Mouse (Mus musculus) ovary, adult 10 weeks (tissue): ENCODE results near the gene Spaca6. TPM values are rescaled to one million over a fixed set of nuclear protein-coding genes. Genes with fewer than 3 reads are reported as not detected.

Experiments
- polyA plus RNA-seq: library from polyadenylated mRNA; stranded (reverse); fragments of 350-450 nt; fragmentation: Illumina TruSeq; extraction: RNeasy Lipid Tissue Mini Kit (QIAGEN cat#74804); gene quantifications from one replicate; pipeline ENCODE4 v1.2.3, GENCODE M21; 2014

Spaca6 gene
- polyA plus RNA-seq, result 29.2 TPM

GRCm38 (mm10) chr17:17826751-17827657, at the start of gene Spaca6:
Spaca6 (plus strand) TSS chr17:17827158.

GRCm38 (mm10) chr17:17855064-17855838, 28.3 kb downstream of the Spaca6 start, which contains the start of gene Has1:
Has1 (minus strand) TSS chr17:17855205.

GRCm38 (mm10) chr17:17883840-17884239, 56.9 kb downstream of the Spaca6 start, which contains the start of gene Fpr1:
Fpr1 (minus strand) TSS chr17:17883940.

DNA sequence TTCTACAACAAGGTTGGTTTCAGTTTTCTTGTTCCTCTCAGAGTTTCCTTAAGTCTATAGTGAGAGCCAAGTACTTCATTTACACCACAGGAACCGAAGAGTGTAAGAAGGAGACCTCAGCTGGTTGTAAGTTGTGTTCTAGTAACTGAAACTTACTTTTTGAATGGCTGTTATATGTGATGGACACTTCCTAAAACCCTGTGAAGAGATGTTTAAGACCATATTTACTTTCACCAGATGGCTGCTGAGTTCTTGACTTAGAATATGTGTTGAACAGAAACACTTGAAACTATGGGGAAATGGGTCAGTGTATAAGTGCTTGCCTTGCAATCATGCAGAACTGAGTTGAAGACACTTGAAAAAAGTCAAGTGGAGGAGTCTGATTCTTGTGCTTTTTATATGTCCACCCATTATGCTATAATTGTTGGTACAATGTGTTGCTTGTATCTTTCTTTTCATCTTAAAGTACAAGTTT, 60.9 kb downstream of the Spaca6 start, which contains the start of the genes Fpr2 and Fpr3:
Gene Fpr2, plus strand, starts transcription at position 51 of the 475 bp plus-strand sequence.
Gene Fpr3, plus strand, starts transcription at position 79 of the 475 bp plus-strand sequence.

Other genes with a start within 250 kb of the Spaca6 start
- 171 TPM for gene Lnpep, start 202.1 kb upstream of the Spaca6 start, polyA plus RNA-seq
- not detected for gene Vmn2r90, start 123.4 kb upstream of the Spaca6 start, polyA plus RNA-seq
- gene Has1, start 28.0 kb downstream of the Spaca6 start, polyA plus RNA-seq, result not detected
- gene Fpr1, start 56.8 kb downstream of the Spaca6 start, polyA plus RNA-seq, result 0.71 TPM
- 2.3 TPM for gene Fpr2, start 60.7 kb downstream of the Spaca6 start, polyA plus RNA-seq
- not detected for gene Fpr3, start 60.7 kb downstream of the Spaca6 start, polyA plus RNA-seq
- gene Fpr-rs4, start 194.6 kb downstream of the Spaca6 start, polyA plus RNA-seq, result not detected
- not detected for gene Vmn2r124, start 222.3 kb downstream of the Spaca6 start, polyA plus RNA-seq